Mouse (Mus musculus): ENCODE measurements around the gene Als2cr12.
A peak's percentile ranks its signal among the peaks of the same experiment; 100 is the strongest.
"Not testable (repeated sequence)": the region's sequence is repeated elsewhere in the genome, so short reads cannot be mapped to it uniquely, and the experiment has no call there.

Als2cr12 gene

DNA sequence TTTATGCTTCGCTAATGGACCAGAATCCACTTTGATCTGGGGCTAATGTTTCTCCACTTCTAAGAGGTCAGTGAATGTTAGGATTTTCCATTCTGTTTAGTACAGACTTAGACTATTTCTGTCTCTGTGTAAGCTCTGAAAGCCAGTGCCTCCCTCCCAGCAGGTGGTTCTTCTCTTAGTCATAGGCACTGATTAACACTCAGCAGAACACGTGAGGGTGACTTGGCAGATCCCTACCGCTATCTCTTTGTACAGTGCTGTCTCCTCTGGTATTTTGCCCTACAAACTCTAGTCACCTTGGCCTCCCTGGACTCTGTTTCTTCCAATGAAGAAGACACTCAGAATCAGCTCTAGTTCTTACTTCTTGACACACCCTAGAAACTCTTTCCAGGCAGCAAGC, 81.4 kb downstream of the Als2cr12 start:
- peak; percentile 13 for DNase-seq (ENCODE audit: inconsistent ontology term)

- peak; percentile 64 for DNase-seq (ENCODE audit: inconsistent ontology term)
These were observed 82.0 kb downstream of the Als2cr12 start for GRCm38 (mm10) chr1:58613786-58614185.

DNA sequence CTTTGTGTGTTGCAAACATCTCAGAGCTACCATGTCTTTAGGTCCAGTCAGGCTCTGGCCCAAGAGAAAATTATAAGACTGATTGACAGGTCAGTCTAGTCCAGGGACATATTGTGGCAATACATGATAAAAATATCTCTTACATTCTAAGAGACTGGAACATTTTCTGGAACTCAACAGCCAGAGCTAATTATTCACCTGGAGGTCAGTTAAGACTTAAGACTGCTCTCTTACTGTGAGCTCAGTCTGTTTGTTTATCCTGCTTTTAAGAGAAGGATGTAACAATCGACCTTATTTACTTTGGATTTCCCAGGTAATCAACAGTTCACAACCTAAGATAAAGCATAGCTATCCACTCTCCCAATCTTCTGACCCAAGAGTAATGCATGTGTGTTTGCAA, 85.2 kb downstream of the Als2cr12 start:
- no peak for DNase-seq (ENCODE audit: inconsistent ontology term)

GRCm38 (mm10) chr1:58610166-58610565, 85.6 kb downstream of the Als2cr12 start:
- no peak for DNase-seq (ENCODE audit: inconsistent ontology term)

GRCm38 (mm10) chr1:58609591-58609990, 86.2 kb downstream of the Als2cr12 start:
- not testable (repeated sequence) for DNase-seq (ENCODE audit: inconsistent ontology term)

- no peak for DNase-seq (ENCODE audit: inconsistent ontology term)
These were observed 92.1 kb downstream of the Als2cr12 start for GRCm38 (mm10) chr1:58603738-58604137.

- no peak for DNase-seq (ENCODE audit: inconsistent ontology term)
These were observed 93.1 kb downstream of the Als2cr12 start for GRCm38 (mm10) chr1:58602681-58603080.
